Mouse (Mus musculus) embryo, embryonic 10 days (tissue): ENCODE results near the gene Nfkbil1.
"Not testable (repeated sequence)": the region's sequence is repeated elsewhere in the genome, so short reads cannot be mapped to it uniquely, and the experiment has no call there.

Experiments used
- DNase-seq: peaks from one replicate; pipeline ENCODE4 v3.0.0-alpha.2; 2015; ENCODE audit warnings: low spot score

Nfkbil1 gene

DNA sequence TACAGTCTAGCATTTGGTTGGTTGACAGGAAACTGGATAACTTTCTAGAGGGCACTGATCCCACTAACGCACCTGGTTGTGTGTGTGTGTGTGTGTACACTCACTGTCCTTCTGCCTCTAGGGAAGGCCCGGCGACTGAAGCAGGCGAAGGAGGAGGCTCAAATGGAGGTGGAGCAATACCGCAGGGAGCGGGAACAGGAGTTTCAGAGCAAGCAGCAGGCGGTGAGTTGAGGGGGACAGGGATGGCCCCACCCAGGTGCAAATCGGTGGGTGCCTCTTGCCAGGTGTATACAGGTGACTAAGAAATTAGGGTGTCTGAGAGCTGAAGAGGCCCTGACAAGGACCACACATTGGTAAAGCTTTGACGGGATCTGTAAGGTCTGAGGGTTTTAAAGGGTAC is 1.4 kb upstream of the Nfkbil1 start:
- no peak for DNase-seq

DNA sequence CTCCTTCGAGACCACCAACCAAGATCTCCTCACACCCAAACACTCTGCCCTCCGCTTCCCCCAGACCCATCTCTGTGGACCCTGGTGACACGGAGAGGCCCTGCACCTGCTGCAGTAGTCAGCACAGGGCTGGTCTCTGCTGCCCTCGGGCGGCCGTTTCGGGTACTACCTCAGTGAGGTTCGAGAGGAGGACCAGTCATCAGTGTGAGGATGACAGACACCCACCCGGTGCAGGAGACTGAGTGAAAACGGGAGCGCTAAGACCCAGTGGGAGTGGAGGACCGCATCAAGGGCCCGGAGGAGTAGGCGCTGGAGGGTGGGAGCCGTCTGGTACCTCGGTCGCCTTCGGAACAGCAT is 776 bp upstream of the Nfkbil1 start:
- peak; percentile 92 for DNase-seq

DNA sequence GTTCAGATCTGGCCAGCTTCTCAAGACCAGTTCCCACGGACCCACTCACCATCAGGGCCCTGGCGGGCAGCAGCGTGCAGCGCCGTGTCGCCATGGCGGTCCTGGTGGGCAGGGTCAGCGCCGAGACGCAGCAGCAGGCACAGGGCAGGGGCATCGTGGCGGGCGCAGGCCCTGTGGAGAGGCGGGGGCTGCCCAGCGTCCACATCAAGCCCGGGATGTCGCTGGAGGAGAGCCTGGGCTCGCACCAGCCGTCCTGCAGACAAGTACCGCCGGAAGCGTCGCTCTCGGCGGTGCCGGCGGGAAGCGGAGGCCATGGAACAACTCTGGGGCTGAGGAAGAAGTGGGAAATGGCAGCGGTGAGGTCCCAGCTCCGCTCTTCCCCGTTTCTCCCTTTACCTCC is 689 bp downstream of the Nfkbil1 start:
- DNase-seq = peak; percentile 75

DNA sequence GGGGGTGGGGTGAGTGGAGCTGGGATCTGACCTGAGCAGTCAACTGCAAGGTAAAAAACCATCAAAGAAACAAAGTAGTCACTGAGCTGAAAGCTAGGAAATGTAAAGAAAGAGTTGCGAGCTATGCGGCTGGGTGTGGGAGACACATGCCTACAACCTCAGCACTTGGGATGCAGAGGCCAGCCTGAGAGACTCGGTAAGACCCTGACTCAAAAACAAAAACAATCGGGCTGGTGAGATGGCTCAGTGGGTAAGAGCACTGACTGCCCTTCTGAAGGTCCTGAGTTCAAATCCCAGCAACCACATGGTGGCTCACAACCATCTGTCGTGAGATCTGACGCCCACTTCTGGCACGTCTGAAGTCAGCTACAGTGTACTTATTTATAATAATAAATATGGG is 1.5 kb downstream of the Nfkbil1 start:
- DNase-seq = not testable (repeated sequence)

DNA sequence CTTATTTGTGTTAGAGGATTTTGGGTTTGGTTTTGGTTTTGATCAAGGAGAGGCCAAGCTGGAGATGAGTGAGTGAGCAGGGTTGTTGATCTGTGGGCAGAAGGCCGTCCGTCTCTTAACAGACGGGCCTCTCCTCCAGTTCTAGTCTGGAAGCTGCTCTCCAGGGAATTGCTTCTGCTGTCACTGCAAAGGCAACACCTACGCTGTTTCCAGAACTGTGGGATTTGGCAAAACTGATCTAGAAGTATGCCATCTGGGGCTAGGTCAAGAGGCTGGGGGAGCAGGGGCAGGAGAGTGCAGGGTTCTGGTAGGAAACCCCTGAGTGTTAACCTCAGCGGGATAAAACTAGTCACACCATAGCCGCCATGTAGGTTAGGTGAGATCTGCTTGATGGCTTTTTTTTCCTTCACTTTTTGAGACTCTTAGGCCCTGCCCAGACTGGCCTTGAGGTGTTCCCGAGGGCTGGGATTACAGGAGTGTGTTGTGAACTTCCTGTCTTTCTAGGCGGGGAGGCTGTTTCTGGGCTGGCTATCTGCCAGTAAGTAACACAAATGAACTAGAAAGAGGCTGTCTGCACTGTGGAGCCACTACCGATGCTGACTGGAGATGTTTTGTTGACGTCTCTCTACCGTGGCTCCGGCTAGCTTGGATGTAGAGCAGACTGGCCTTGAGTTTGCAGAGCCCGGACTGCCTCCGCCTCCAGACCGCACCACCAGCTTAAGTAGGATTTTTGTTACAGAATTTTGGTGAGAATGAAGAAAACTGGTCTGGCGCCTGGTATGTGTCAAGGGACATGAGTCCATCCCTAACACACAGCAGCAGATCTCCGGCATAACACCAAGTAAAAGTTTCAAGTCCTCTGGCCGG is 2.2 kb downstream of the Nfkbil1 start, which contains the start of gene Atp6v1g2:
Gene Atp6v1g2, plus strand, starts transcription at position 547 of the 867 bp plus-strand sequence.
- DNase-seq = no peak

DNA sequence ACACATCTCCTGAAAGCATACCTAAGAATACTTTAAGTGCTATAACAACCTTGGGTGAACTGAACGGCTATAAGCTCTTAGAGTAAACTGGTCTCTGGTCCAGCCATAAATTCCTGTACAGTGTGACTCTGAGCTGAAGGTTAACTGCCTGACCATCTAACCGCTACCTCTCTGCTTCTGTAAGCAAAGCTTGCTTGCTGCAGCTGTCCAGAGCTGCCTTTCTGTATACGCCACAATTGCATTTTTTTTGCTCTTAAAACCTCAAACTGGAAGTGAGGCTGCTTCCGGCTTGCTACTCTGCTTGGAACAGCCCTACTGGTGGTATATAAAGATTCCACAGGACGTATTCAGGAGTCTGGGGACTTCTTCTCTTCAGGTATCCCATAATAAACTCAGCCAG is 2.9 kb downstream of the Nfkbil1 start:
- DNase-seq = no peak

DNA sequence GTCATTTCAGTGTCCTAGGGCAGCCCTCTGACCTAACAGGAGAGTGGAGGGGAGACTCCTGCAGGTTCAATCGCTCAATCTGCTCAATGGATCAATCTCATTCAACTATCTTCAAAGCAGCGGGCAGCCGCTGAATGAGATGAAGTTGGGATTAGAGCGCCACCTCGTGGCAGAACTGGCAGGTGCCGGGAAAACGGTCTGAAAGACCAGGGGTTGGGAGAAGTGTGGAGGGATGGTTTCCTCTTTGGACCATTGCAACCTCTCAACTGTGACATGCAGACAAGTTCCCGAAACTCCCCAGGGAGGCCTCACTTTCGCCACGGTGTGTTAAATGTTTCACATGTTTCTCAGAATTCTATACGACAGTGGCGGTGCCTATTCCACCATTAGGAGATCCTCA is 3.5 kb downstream of the Nfkbil1 start:
- DNase-seq = peak; percentile 89

DNA sequence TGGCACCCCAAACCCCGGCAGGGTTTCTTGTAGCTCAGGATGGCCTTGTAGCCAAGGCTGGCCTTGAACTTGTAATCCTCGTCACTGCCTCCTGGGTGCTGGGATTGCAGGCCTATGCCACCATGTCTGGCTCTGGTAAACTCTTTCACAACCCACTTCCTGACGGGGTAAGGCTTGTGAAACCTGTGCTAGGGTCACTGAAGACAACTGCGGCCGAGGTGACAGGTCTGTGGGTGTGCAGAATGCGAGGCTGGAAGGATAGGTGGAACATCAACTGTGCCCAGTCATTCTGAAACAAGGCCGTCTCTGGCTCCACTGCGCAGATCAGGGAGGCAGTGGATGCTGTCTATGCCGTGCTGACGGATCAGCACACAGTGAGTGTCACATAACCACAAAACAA is 4.6 kb downstream of the Nfkbil1 start:
- no peak for DNase-seq

DNA sequence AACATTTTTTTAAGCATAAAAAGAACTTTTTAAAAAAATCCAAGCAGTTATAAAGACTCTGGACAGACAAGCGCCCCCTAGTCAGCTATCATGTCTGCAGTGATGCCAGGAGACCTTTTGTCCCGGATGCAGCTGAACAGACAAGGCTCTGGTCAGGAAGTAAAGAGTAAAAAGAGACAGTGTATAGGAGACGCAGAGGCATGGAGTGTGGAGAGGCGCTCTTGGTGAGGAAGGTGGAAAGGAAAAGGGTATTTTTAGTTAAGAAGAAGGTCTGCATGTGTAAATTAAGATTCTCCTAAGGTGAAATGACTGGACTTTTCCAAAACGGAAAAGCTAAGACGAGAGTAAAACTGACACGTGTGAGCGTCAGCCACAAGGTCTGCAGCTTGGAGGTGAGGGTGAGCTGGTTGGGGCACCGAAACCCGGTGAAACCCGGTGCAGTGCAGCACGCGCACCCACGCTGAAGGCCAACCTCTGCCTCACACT is 9.0 kb downstream of the Nfkbil1 start:
- no peak for DNase-seq

DNA sequence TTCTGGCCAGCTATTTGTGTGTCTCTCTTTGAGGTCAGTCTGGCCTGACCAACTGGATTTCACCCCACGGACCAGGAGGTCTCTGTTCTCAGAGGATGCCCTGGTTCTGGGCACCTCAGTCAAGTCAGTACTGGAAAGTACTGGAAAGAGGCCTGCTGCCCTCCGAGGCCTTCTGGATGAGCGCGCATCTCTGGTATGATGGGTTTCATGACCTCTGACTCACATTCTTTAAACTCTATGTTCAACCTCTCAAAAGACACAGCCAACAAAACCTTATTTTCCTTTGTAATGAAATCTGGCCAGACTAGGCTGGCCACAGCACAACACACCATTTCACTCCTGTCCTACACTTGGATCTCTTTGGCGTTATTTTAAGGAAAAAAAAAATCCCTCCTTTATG is 10.1 kb downstream of the Nfkbil1 start:
- no peak for DNase-seq

DNA sequence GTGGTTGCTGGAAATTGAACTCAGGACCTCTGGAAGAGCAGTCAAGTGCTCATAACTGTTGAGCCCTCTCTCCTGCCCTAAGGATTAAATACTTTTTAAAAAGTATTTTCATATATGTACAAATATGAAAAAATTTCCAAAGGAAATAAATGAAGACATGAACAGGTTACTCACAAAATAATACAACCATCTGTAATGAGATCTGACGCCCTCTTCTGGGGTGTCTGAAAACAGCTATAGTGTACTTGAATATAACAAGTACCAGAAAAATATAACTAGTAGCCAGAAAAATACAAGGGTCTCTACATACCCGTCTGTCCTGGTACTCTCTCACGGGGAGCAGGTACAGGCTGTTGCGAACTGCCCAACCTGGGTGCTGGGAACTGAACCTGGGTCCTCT is 11.0 kb downstream of the Nfkbil1 start:
- DNase-seq = no peak

DNA sequence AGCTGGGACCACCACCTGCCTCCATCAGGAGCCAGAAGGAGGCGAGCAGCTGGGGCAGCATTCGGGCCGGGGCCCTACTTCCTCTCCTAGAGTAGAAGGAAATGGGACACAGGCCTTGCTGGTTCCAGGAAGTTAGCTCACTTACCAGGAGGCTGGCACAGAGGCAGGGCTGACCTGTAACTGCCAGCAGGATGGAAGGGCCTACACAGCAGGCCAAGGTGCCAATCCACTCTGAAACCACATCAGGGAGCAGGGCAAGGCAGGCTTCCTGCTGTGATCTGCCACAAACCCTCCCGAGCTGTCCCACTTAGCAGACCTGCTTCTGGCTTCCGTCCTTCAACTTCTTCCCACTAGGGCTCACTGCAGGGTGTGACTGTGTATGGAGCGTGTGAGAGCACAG is 13.3 kb downstream of the Nfkbil1 start:
- DNase-seq = no peak

DNA sequence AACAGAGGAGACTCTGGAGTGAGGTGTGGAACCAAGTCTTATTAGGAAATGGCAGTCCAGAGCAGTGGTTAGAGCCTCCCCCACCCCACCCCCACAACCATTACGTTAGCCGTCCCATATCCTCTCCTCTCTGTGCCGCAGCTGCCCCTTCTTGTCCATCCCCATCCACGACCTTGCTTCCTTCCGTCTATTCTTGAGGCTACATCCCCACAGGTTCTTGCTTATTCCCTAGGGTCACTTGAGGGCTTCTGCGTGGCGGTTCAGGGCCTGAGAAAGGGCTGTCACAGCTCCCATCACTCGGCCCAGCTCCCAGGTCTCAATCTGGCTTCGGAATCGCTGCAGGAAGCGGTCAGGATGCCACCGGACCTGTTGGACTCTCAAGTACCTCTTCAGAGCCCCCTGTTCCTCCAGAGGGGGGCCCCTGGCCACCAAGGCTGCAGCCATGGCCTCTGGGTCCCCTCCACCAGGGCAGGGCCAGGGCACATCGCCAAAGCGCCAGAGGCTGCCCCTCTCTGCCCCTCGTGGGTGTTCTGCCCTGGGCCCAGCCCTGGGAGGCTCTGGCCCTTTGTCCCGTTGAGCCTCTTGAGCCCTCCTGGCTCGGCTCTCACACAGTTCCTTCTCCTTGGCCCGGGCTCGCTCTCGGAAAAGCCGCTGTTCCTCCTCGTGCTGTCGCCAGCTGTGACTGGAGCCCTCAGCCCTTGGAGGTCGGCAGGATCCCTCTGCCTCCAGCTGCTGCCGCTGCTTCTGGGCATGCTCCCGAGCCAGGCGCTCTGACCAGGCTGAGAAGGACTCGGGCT is 15.2 kb downstream of the Nfkbil1 start, which contains the start of gene Gm16181:
Gene Gm16181, plus strand, starts transcription at position 679 of the 797 bp plus-strand sequence.
- no peak for DNase-seq

DNA sequence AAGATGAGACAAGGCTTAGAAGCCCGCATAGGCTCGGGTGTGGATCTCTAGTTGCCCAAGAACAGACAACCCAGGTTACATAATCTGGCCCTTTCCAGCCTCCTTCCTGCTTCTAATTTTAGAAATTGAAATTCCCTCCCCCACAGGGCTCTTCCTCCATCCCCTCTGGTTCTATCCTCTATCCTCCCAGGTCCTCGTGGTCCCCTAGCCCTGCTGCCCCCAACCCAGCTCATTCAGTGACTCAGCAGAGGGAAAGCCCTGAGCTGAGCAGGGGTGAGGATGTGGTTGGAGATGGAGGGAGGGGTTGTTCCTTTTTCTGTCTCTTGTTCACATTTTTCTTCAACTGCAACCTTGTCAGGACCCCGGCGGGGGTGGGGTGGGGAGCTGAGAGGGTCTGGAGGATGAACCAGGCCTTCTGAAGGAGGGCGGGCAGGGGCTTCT is 16.0 kb downstream of the Nfkbil1 start:
- no peak for DNase-seq

DNA sequence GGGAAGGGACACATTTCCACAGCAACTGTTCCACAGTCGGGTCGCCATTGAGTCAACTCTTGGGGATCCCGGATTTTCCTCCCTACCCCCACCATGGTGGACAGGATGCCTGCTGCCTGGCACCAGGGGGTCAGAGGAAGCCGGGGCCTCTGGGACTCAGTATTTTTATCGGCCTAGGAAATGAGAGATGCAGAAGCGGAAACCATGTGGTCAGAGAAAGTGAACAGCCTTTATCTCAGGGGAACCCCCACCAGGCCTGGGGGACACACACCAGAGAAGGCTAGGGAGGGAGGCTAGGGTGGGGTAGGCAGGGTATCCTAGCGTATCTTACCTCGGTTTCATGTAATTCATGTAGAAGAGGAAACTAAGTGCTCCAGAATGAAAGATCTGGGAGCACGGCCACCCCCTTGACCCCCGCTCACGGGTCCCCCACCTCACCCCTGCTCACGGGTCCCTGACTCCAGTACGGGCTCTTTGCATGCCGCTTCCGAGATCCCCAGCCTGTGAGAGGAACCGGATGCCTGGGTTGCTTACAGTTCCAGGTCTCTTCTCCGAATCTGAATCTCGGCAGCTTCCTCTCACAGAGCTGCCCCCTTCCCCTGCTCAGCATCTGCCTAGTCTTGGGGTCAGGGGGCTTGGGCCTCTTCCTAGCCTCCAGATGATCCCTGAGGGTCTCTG is 16.9 kb downstream of the Nfkbil1 start:
- no peak for DNase-seq

DNA sequence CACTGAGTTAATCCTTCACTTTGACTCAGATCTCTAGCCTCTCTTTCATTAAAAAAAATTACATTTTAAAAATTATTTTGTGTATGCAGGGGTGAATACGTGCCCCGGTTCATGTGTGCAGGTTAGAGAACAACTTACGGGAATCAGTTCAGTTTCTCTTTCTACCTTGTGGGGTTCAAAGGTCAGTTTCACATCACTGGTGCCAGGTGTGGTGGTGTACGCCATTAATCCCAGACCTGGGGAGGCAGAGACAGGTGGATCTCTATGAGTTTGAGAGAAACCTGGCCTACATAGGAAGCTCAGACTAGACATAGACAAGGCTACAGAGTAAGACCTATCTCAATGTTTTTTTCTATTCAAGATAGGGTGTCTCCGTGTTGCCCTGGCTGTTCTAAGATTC is 22.5 kb downstream of the Nfkbil1 start:
- no peak for DNase-seq

DNA sequence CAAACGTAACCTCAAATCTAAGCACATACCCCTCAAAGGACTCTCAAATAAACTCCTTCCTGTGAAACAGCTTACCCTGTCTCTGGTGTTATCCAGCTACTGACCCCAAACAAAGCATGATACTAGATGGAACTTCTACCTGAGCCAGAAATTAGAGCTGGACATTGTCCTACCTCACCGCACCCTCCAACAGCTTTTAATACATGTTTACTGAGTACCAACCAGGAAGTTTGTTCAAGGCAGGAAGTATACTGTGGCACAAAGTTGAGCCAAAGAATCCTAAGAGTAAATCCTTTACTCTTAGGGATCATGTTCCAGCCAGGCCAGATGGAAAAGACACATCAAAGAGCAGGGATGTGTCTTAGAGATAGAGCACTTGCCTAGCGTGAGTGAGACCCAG is 25.0 kb downstream of the Nfkbil1 start:
- DNase-seq = no peak

DNA sequence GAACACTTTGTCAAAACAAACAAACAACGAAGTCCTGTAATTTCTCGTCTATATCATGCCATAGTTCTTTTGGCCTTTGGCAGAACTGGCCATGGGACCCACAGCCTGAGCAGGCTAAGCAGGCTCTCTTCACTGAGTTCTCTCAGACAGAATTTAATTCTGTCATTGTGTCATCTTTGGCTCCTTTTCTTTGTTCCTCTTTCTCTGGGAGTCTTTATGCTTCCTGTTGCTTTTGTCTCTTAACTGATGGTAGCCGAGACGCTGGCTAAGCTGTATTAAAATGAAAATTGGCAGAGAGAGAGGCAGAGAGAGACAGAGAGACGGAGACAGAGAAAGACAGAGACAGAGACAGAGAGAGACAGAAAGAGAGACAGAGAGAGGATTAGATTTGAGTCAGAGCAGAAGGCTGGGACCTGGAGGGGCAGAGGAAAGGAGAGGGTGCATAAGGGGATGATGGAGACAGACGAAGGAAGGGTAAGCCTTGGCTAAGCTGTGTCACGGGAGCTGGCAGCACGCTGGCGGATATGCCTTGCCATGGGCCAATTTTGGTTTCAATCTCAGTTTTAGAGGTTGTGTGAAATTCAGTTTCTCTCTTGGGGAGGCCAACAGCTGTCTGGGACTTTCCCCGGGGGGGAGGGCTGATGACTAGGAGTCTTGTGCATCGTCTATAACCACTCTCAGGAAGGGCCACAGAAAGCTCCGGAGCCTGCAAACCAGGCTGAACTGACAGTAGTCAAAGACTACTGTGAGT is 25.6 kb downstream of the Nfkbil1 start:
- no peak for DNase-seq

DNA sequence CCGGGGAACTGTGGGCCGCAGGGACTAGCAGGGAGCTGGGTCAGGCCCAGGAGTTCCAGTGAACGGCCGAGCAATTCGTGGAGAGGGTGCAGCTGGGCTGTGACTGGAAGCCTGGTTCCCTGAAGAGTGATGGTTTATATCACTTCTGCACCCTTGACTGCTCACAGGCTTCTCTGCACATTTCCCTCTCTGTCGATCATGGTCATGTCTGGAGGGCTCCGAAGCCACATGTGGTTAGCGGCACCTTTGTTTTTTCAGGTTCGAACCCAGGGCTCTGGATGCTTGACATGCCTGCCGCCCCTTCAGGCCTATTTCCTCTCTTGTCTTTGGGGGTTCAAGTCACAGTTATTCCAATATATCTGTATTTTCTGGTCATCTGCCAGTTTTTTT is 30.2 kb downstream of the Nfkbil1 start:
- no peak for DNase-seq

DNA sequence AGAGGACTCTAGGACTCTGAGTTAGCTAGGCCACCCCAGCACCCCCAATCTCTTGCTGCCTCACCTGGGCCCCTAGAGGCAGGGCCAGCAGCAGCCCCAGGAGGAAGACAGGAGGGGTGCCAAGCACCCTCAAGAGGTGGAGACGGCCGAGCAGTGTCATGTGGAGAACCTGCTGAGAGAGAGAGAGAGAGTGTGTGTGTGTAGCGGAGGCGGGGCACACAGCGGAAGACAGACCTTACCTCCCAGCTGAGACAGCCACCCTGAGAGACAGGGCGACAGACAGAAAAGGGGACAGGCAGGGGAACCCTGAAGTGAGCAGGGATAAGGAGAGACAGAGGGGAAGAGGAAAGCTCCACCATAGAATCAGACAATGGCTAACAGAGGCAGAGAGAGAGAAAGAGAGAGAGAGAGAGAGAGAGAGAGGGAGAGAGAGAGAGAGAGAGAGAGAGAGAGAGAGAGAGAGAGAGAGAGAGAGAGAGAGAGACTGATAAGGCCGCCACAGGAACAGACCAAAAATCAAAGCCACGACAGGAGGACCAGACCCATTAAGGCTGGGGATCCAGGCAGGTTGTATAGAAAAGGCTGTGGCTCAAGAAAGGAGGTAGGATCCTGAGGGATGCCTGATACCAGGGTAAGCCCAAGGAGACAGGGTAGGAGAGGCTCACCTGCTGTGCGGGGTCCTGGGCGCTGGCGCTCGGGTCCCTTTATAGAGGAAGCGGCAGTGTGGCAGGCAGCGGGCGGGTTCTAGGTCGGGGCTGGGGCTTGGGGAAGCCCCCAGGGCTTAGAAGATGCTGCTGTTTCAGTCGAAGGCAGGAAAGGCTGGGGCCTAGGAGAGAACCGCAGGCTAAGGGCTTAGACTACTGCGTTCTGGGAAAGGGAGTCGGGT is 30.9 kb downstream of the Nfkbil1 start, which contains the start of gene Lta:
Gene Lta, minus strand, starts transcription at position 858 of the 886 bp plus-strand sequence.
- no peak for DNase-seq

DNA sequence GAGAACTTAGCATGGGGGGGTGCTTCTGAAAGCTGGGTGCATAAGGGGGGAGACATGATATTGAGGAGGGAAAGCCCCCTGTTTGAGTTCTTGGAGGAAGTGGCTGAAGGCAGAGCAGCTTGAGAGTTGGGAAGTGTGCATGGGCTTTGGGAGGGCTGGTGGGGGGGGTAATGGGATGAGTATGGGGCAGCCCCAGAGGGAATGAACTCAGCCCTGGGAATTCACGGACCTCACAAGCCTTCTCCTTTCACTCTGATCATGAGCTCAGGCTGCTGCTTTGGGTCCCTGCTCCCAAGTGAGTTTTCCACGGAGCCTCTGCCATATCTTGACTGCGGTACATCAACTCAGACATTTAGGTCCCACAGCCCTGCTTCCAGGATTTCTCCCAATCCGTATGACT is 33.1 kb downstream of the Nfkbil1 start:
- no peak for DNase-seq
